Mouse (Mus musculus) lung, postnatal 10 days (tissue): ENCODE results near the gene Lipc.

Source experiments
- DNase-seq: peaks from one replicate; pipeline ENCODE4 v3.0.0; 2021

Gene Lipc

GRCm38 (mm10) chr9:70812551-70812950 is 139.5 kb downstream of the Lipc start:
- no peak for DNase-seq

- peak; percentile 9 for DNase-seq
Observed at GRCm38 (mm10) chr9:70807714-70808113, 144.3 kb downstream of the Lipc start.

- DNase-seq, result no peak
Observed at GRCm38 (mm10) chr9:70806069-70806468, 146.0 kb downstream of the Lipc start.

GRCm38 (mm10) chr9:70802816-70803215 is 149.2 kb downstream of the Lipc start:
- no peak for DNase-seq

GRCm38 (mm10) chr9:70801761-70802160 is 150.3 kb downstream of the Lipc start:
- DNase-seq, result no peak

- no peak for DNase-seq
Observed at GRCm38 (mm10) chr9:70800588-70801315, 151.3 kb downstream of the Lipc start.

- peak; percentile 14 for DNase-seq
Observed at GRCm38 (mm10) chr9:70795439-70795757, 156.6 kb downstream of the Lipc start.

- DNase-seq, result peak; percentile 57
Observed at GRCm38 (mm10) chr9:70794643-70795438, 157.2 kb downstream of the Lipc start.

- DNase-seq, result no peak
Observed at GRCm38 (mm10) chr9:70790621-70791020, 161.4 kb downstream of the Lipc start.

GRCm38 (mm10) chr9:70788705-70789104 is 163.3 kb downstream of the Lipc start:
- DNase-seq, result no peak

GRCm38 (mm10) chr9:70782191-70782590 is 169.8 kb downstream of the Lipc start:
- DNase-seq, result no peak

GRCm38 (mm10) chr9:70775517-70775916 is 176.5 kb downstream of the Lipc start:
- DNase-seq, result no peak

- DNase-seq, result no peak
Observed at GRCm38 (mm10) chr9:70760974-70761373, 191.1 kb downstream of the Lipc start.

- DNase-seq, result no peak
Observed at GRCm38 (mm10) chr9:70751504-70752222, 200.4 kb downstream of the Lipc start.
